Comparison of ENCODE assay signal across 19 mouse cellular contexts in the genomic region with DNA sequence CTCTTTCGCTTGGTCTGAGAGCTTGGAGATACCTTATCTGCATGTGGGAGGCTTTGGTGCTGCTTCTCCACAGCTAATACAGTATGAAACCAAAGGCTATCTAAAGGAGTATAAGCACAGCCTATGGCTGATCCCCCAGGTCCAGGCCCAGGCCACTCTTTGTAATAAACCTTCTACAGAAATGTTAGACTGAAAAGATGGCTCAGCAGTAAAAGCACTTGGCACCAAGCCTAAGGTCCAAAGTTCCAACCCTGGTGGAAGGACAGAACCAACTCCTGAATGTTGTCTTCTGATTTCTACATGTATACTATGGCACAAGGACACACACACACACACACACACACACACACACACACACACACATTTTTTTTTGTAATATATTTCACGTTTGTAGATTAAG.
"Had no signal": no experiment of that assay in that cellular context is flagged by ENCODE, and none has a peak within 500 bp of the region (broad histone marks: within the 10 kb centered on the region; RNA-seq: fewer than 3 reads in every experiment).

No protein-coding gene starts in this region.

- DNase-seq: layer of hippocampus, adult 9-11 months; layer of hippocampus, postnatal 36 days; liver; liver, embryonic 13.5 days; liver, postnatal 0 days; lung, postnatal 14 days; right cerebral cortex, postnatal 25 days; thymus, adult 18-20 months; thymus, postnatal 14 days had no signal

- H3K27ac ChIP-seq: limb, embryonic 12.5 days; liver, embryonic 13.5 days; lung, embryonic 15.5 days; macrophage; midbrain, embryonic 15.5 days; neural tube, embryonic 13.5 days; stomach, postnatal 0 days had no signal

- H3K36me3 ChIP-seq: limb, embryonic 12.5 days; liver, embryonic 13.5 days; lung, embryonic 15.5 days; midbrain, embryonic 15.5 days; neural tube, embryonic 13.5 days had no signal

- H3K9me3 ChIP-seq: limb, embryonic 12.5 days; liver, embryonic 13.5 days; lung, embryonic 15.5 days; midbrain, embryonic 15.5 days; neural tube, embryonic 13.5 days had no signal

- H3K4me3 ChIP-seq: limb, embryonic 12.5 days; liver, embryonic 13.5 days; lung, embryonic 15.5 days; megakaryocyte, embryonic 14.5 days; midbrain, embryonic 15.5 days; neural tube, embryonic 13.5 days had no signal

- H3K9ac ChIP-seq: limb, embryonic 12.5 days; liver, embryonic 13.5 days; liver, postnatal 0 days; lung, embryonic 15.5 days; midbrain, embryonic 15.5 days; neural tube, embryonic 13.5 days had no signal

- ATAC-seq: hindbrain, embryonic 16.5 days; inflammation-experienced regulatory T-cells, adult 6 months; liver, postnatal 0 days; midbrain, embryonic 15.5 days had no signal

- H3K27me3 ChIP-seq: limb, embryonic 12.5 days; liver, embryonic 13.5 days; lung, embryonic 15.5 days; megakaryocyte, embryonic 14.5 days; midbrain, embryonic 15.5 days; neural tube, embryonic 13.5 days had no signal

- H3K4me2 ChIP-seq: limb, embryonic 12.5 days; liver, embryonic 13.5 days; lung, embryonic 15.5 days; midbrain, embryonic 11.5 days; midbrain, embryonic 15.5 days; neural tube, embryonic 13.5 days had no signal

- H3K4me1 ChIP-seq: limb, embryonic 12.5 days; liver, embryonic 13.5 days; lung, embryonic 15.5 days; megakaryocyte, embryonic 14.5 days; midbrain, embryonic 15.5 days; neural tube, embryonic 13.5 days had no signal
